Mouse (Mus musculus): Measurements from ENCODE around the gene Rdx. TPM values are rescaled to one million over a fixed set of nuclear protein-coding genes. Genes with fewer than 3 reads are reported as not detected.
A peak's percentile ranks its signal among the peaks of the same experiment; 100 is the strongest.

Gene Rdx
- total RNA-seq, 1 experiment: 97.0 TPM

- no peaks in the 10 kb centered on the region for H3K9me3 ChIP-seq (ENCODE audit: control insufficient read depth, insufficient read depth, low read depth, low read length)
- in situ Hi-C loops (cut with MboI; ENCODE audit: low sequenced_read_pairs in 2 of 2, unreplicated experiment in 2 of 2): no loop called here
- TF ChIP-seq CHD2 (IDR thresholded peaks at IDR 0.05; ENCODE audit: low read depth, low read length): no peak
- TF ChIP-seq ZNF384 (IDR thresholded peaks at IDR 0.05; ENCODE audit: low read depth, low read length): no peak
- TF ChIP-seq ZC3H11A (IDR thresholded peaks at IDR 0.05; ENCODE audit: borderline replicate concordance, low read depth, low read length): no peak
- no peak for TF ChIP-seq HCFC1 (IDR thresholded peaks at IDR 0.05; ENCODE audit: borderline replicate concordance, insufficient read depth, low read length)
- TF ChIP-seq MAFK (IDR thresholded peaks at IDR 0.05; ENCODE audit: insufficient read depth, low read depth, low read length): no peak
- DNase-seq (ENCODE audit: low read depth, low spot score): peak; percentile 17
- H3K27ac ChIP-seq (ENCODE audit: insufficient read depth, low read depth, low read length, poor library complexity, severe bottlenecking): 0 out of 2 replicates have a peak overlapping the region, but pooled peaks have one; percentile 76
- H3K36me3 ChIP-seq (ENCODE audit: control insufficient read depth, insufficient read depth, low read length, poor library complexity, severe bottlenecking): no peaks in the 10 kb centered on the region
- peak overlapping the region; percentile 93 to 96 for H3K4me3 ChIP-seq (ENCODE audit: insufficient read depth in 1 of 2, low read depth in 1 of 2, low read length in 2 of 2, poor library complexity in 1 of 2, severe bottlenecking in 1 of 2)
- H3K9ac ChIP-seq (ENCODE audit: insufficient read depth, low read depth, low read length, poor library complexity, severe bottlenecking): peak overlapping the region; percentile 99
- 0 out of 4 replicates have a peak, but pooled peaks cover 0 to 2% of the 10 kb centered on the region in 2 experiments for H3K4me1 ChIP-seq (ENCODE audit: control insufficient read depth in 2 of 2, insufficient read depth in 2 of 2, low read length in 2 of 2, poor library complexity in 1 of 2)
Measured at GRCm38 (mm10) chr9:52048650-52049081, 1.7 kb downstream of the Rdx start.

GRCm38 (mm10) chr9:52049605-52050004, 2.6 kb downstream of the Rdx start:
- TF ChIP-seq MAFK (IDR thresholded peaks at IDR 0.05; ENCODE audit: insufficient read depth, low read depth, low read length): no peak
- TF ChIP-seq ZC3H11A (IDR thresholded peaks at IDR 0.05; ENCODE audit: borderline replicate concordance, low read depth, low read length): no peak
- TF ChIP-seq HCFC1 (IDR thresholded peaks at IDR 0.05; ENCODE audit: borderline replicate concordance, insufficient read depth, low read length): no peak
- TF ChIP-seq CHD2 (IDR thresholded peaks at IDR 0.05; ENCODE audit: low read depth, low read length): no peak
- no peak for TF ChIP-seq ZNF384 (IDR thresholded peaks at IDR 0.05; ENCODE audit: low read depth, low read length)
- no peak overlapping the region for H3K27ac ChIP-seq (ENCODE audit: insufficient read depth, low read depth, low read length, poor library complexity, severe bottlenecking)
- H3K9ac ChIP-seq (ENCODE audit: insufficient read depth, low read depth, low read length, poor library complexity, severe bottlenecking): no peak overlapping the region
- H3K4me3 ChIP-seq (ENCODE audit: insufficient read depth in 1 of 2, low read depth in 1 of 2, low read length in 2 of 2, poor library complexity in 1 of 2, severe bottlenecking in 1 of 2): peak overlapping the region; percentile 93 to 96; a peak in 3 of 4 replicates
- DNase-seq (ENCODE audit: low read depth, low spot score): no peak
- 0 out of 4 replicates have a peak, but pooled peaks cover 0 to 2% of the 10 kb centered on the region in 2 experiments for H3K4me1 ChIP-seq (ENCODE audit: control insufficient read depth in 2 of 2, insufficient read depth in 2 of 2, low read length in 2 of 2, poor library complexity in 1 of 2)
- in situ Hi-C loops (cut with MboI; ENCODE audit: low sequenced_read_pairs in 2 of 2, unreplicated experiment in 2 of 2): no loop called here
- no peaks in the 10 kb centered on the region for H3K36me3 ChIP-seq (ENCODE audit: control insufficient read depth, insufficient read depth, low read length, poor library complexity, severe bottlenecking)
- H3K9me3 ChIP-seq (ENCODE audit: control insufficient read depth, insufficient read depth, low read depth, low read length): no peaks in the 10 kb centered on the region

DNA sequence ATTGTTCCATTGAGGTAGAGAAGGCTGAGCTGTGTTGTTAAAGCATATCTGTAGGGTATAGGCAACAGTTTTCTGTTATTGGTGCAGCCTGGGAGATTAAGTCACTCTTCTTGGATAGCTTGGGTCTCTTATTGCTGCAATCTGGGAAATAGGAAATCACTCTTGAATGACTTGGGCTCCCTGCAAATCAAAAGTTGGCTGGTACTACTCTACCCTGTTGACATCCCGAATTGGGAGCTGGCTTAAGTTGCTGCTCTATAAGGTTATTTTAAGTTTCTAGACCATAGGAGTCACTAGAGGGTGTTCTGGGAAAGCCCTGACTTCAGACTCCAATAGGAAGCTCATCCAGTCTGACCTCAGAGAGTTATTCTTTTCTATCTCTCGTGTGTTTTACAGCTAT, 3.4 kb downstream of the Rdx start:
- Histone ChIP-seq H3K9me3 (ENCODE audit: control insufficient read depth, insufficient read depth, low read depth, low read length) (no peaks in the 10 kb centered on the region), H3K4me1 (ENCODE audit: control insufficient read depth in 2 of 2, insufficient read depth in 2 of 2, low read length in 2 of 2, poor library complexity in 1 of 2) (0 out of 4 replicates have a peak, but pooled peaks cover 0 to 2% of the 10 kb centered on the region in 2 experiments), H3K4me3 (ENCODE audit: insufficient read depth in 1 of 2, low read depth in 1 of 2, low read length in 2 of 2, poor library complexity in 1 of 2, severe bottlenecking in 1 of 2) (no peak overlapping the region), H3K9ac (ENCODE audit: insufficient read depth, low read depth, low read length, poor library complexity, severe bottlenecking) (no peak overlapping the region), H3K36me3 (ENCODE audit: control insufficient read depth, insufficient read depth, low read length, poor library complexity, severe bottlenecking) (no peaks in the 10 kb centered on the region), H3K27ac (ENCODE audit: insufficient read depth, low read depth, low read length, poor library complexity, severe bottlenecking) (no peak overlapping the region)
- TF ChIP-seq MAFK (IDR thresholded peaks at IDR 0.05; ENCODE audit: insufficient read depth, low read depth, low read length) (no peak), ZNF384 (IDR thresholded peaks at IDR 0.05; ENCODE audit: low read depth, low read length) (no peak), CHD2 (IDR thresholded peaks at IDR 0.05; ENCODE audit: low read depth, low read length) (no peak), ZC3H11A (IDR thresholded peaks at IDR 0.05; ENCODE audit: borderline replicate concordance, low read depth, low read length) (no peak), HCFC1 (IDR thresholded peaks at IDR 0.05; ENCODE audit: borderline replicate concordance, insufficient read depth, low read length) (no peak)
- in situ Hi-C loops (cut with MboI; ENCODE audit: low sequenced_read_pairs in 2 of 2, unreplicated experiment in 2 of 2): no loop called here
- DNase-seq (ENCODE audit: low read depth, low spot score): no peak

DNA sequence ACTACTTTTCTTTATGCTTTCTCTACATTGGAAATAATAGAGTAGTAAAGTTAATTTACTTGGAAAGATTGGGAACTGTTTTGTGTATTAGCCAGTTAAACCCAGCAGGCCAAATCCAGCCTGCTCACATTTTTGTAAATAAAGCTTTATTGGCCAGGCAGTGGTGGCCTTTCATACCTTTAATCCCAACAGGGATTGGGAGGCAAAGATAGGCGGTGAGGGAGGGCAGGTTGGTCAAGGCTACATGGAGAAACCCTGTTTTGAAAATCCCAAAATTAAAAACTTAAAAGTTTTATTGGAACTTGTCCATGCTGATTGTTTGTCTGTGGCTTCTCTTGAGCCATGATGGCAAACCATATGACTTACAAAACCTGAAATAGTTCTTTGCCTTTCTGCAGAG, 5.2 kb downstream of the Rdx start:
- Histone ChIP-seq H3K9me3 (ENCODE audit: control insufficient read depth, insufficient read depth, low read depth, low read length) (no peaks in the 10 kb centered on the region), H3K4me3 (ENCODE audit: insufficient read depth in 1 of 2, low read depth in 1 of 2, low read length in 2 of 2, poor library complexity in 1 of 2, severe bottlenecking in 1 of 2) (no peak overlapping the region), H3K27ac (ENCODE audit: insufficient read depth, low read depth, low read length, poor library complexity, severe bottlenecking) (no peak overlapping the region), H3K9ac (ENCODE audit: insufficient read depth, low read depth, low read length, poor library complexity, severe bottlenecking) (no peak overlapping the region), H3K36me3 (ENCODE audit: control insufficient read depth, insufficient read depth, low read length, poor library complexity, severe bottlenecking) (no peaks in the 10 kb centered on the region), H3K4me1 (ENCODE audit: control insufficient read depth in 2 of 2, insufficient read depth in 2 of 2, low read length in 2 of 2, poor library complexity in 1 of 2) (0 out of 4 replicates have a peak, but pooled peaks cover 0 to 2% of the 10 kb centered on the region in 2 experiments)
- DNase-seq (ENCODE audit: low read depth, low spot score): no peak
- no peak for TF ChIP-seq MAFK (IDR thresholded peaks at IDR 0.05; ENCODE audit: insufficient read depth, low read depth, low read length)
- no peak for TF ChIP-seq HCFC1 (IDR thresholded peaks at IDR 0.05; ENCODE audit: borderline replicate concordance, insufficient read depth, low read length)
- no peak for TF ChIP-seq ZC3H11A (IDR thresholded peaks at IDR 0.05; ENCODE audit: borderline replicate concordance, low read depth, low read length)
- no peak for TF ChIP-seq CHD2 (IDR thresholded peaks at IDR 0.05; ENCODE audit: low read depth, low read length)
- TF ChIP-seq ZNF384 (IDR thresholded peaks at IDR 0.05; ENCODE audit: low read depth, low read length): no peak
- in situ Hi-C loops (cut with MboI; ENCODE audit: low sequenced_read_pairs in 2 of 2, unreplicated experiment in 2 of 2): no loop called here

Data from ES-E14 (cell line).